Mouse (Mus musculus) regulatory T cell (primary cell): ENCODE results near the gene Swap70.

ENCODE experiments used
- in situ Hi-C: fragments of 300-600 bp; cut with MboI, MseI; formaldehyde crosslinking; loops from one replicate; pipeline ENCODE4 v1.15.1; 2025; ENCODE audit warnings: high pct_unique_total_duplicates

Swap70 gene

DNA sequence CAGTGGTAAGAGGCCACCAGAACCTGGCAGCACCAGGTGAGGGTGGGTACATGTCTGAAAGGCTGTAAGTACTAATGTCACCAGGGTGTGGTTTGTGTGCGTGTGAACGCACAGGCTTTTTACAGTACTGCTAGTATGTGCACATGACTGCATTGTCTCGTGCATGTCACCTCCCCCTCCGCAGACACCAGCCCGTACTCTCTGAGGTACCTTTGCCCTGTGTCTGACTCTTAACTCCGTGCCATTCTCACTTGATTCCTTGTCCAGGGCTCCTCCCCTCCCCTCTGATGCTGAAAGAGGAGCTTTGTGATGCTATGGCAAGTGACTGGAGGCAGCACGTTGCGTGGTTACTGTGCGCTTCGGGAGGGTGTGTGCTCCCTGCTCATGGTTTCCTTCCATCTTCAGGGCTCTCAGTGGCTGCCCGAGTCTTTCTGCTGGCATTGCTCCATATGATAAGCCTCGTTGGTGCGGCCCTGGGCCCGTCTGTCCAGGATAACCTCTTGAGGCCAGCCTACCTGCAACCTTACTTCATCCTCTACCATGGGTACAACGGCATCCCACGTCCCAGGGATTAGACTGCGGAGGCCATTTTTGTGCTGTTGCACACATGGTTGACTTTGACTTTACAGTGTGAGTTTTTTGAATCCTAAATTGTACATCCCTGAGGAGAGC is 77.4 kb downstream of the Swap70 start:
- in situ Hi-C loops = no loop called here

- in situ Hi-C loops = no loop called here
Measured at GRCm38 (mm10) chr7:110302886-110303285, 81.4 kb downstream of the Swap70 start.

DNA sequence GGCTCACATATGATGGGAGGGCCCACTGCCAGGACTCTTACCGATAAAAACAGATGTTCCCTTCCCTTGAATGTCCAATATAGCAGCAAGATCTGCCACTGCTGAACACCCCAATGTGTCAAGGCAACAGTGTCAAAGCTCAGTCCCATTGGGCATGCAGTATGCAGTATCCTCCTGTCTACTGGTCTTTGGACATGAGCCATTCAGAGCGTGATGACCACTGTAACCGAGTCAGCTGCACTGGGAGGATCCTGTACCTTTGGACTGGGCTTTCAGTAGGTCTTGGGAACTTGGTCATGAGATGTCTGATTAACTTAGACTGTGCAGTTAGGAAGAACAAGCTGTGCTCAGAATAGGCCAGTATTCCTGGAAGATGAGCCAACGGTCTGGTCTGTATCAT is 84.0 kb downstream of the Swap70 start:
- in situ Hi-C loops = no loop called here

GRCm38 (mm10) chr7:110306281-110306680 is 84.8 kb downstream of the Swap70 start:
- in situ Hi-C loops = no loop called here

DNA sequence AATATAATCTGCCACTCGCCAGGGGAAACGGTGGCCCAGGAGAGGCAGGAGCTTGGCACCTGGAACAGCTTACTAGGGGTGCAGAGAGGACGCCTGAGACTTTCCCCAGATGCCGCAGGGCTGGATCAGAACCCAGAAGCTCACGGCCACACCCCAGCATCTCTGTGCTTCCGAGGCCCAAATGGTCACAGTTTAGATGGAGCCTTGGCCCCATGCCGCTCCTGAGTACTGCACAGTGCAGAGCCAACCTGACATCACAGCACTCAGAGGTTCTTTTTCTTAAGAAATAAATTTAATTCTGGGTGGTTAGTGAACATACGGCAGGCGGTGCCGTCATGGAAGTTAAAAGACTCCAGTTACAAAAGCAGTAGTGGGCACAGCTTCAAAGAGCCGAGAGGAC is 86.2 kb downstream of the Swap70 start:
- in situ Hi-C loops = no loop called here

DNA sequence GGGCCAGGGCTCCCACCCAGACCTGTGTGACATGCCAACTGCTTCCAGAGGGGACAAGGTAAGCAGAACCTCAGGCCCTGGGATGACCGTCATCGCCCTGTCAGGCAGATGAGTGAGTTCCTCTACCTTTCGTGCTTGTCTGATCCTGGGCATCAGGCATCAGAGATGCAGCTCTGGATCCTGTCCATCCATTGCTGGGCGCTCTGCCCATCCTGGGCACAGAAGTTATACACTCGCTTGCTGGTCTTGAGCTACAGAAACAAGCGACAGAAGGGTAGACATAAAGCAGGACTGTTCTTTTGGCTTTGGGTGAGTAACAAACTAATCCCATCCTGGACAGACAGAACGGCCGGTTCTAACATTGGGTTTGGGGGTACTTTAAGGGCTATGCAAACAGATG is 87.7 kb downstream of the Swap70 start:
- in situ Hi-C loops = no loop called here

GRCm38 (mm10) chr7:110313392-110314055 is 92.0 kb downstream of the Swap70 start:
- in situ Hi-C loops = no loop called here

- in situ Hi-C loops = no loop called here
Measured at GRCm38 (mm10) chr7:110314401-110314890, 92.9 kb downstream of the Swap70 start.

- in situ Hi-C loops = no loop called here
Measured at GRCm38 (mm10) chr7:110315352-110315751, 93.8 kb downstream of the Swap70 start.

- in situ Hi-C loops = no loop called here
Measured at GRCm38 (mm10) chr7:110317412-110317811, 95.9 kb downstream of the Swap70 start.

DNA sequence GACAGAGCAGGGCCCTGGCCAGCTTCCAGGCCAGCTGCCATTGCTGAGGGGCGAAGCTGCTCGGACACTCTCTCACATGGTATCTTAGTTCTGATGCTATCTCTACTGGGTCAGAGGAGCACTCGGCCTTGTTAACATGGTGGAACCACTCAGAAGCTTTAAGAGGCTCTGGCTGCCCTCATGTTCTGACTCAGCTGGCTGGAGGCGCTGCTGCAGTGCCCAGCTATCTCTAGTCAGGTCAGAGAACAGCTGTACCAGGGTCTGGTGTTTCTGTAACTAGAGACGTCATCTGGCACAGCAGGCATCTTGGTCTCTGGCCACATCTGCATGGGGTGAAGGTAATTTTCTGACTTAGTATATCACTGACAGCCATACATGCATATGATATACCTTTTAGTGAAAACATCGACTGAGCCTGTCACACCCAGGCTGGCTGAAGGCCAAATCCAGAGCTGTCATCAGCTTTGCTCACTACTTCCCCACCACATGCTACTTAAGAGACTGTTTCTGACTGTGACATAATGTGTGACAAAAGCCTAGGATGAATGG is 97.5 kb downstream of the Swap70 start:
- in situ Hi-C loops = no loop called here

GRCm38 (mm10) chr7:110321106-110321505 is 99.6 kb downstream of the Swap70 start:
- in situ Hi-C loops = no loop called here

DNA sequence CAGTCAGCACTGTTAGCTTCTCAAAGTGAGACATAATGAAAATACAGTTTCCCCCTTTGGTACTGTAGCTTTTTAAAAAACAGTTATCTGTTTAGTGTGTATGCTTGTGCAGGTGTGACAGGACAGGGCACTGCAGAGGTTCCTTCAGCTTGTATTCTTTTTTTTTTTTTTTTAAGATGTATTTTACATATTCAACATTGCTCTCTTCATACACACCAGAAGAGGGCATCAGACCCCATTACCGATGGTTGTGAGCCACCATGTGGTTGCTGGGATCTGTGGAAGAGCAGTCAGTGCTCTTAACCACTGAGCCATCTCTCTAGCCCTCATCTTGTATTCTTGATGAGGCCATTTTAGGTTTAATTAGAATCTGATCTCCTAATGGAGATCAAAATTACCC is 103.3 kb downstream of the Swap70 start:
- in situ Hi-C loops = no loop called here

GRCm38 (mm10) chr7:110325381-110326110 is 104.0 kb downstream of the Swap70 start:
- in situ Hi-C loops = no loop called here
